Mouse (Mus musculus) embryonic facial prominence, embryonic 12.5 days (tissue): Measurements from ENCODE around the gene Cd70. TPM values are rescaled to one million over a fixed set of nuclear protein-coding genes. Genes with fewer than 3 reads are reported as not detected.

Experiments
- ATAC-seq: fragments of 200-750 bp; cut with Nextera tagmentation; 2 replicates; pipeline ENCODE4 v1.8.0; 2017; ENCODE audit not compliant: insufficient number of reproducible peaks, insufficient read depth, low FRiP score, low TSS enrichment
- H3K27ac ChIP-seq: fragments of 300-500 bp; sonication (generic); 2 replicates; pipeline ENCODE4 v1.5.1; 2016; ENCODE audit warnings: mild to moderate bottlenecking
- H3K27me3 ChIP-seq: fragments of 300-500 bp; sonication (generic); 2 replicates; pipeline ENCODE4 v1.6.1; 2016; ENCODE audit warnings: mild to moderate bottlenecking, moderate library complexity
- H3K36me3 ChIP-seq: fragments of 300-500 bp; sonication (generic); 2 replicates; pipeline ENCODE4 v1.6.1; 2016; ENCODE audit warnings: mild to moderate bottlenecking
- H3K4me1 ChIP-seq: fragments of 300-500 bp; sonication (generic); 2 replicates; pipeline ENCODE4 v1.6.1; 2016
- H3K4me2 ChIP-seq: fragments of 300-500 bp; sonication (generic); replicated peaks from 2 replicates; pipeline ENCODE4 v1.6.1; 2016; ENCODE audit warnings: mild to moderate bottlenecking, moderate library complexity
- H3K4me3 ChIP-seq: fragments of 300-500 bp; sonication (generic); 2 replicates; pipeline ENCODE4 v1.5.1; 2016; ENCODE audit warnings: mild to moderate bottlenecking
- H3K9ac ChIP-seq: fragments of 300-500 bp; sonication (generic); 2 replicates; pipeline ENCODE4 v1.6.1; 2016; ENCODE audit warnings: mild to moderate bottlenecking, moderate library complexity
- H3K9me3 ChIP-seq: fragments of 300-500 bp; sonication (generic); 2 replicates; pipeline ENCODE4 v1.6.1; 2016; ENCODE audit warnings: mild to moderate bottlenecking, moderate library complexity
- WGBS: fragments of 180-500 bp; shearing (Covaris S2); methylation state at CpG from one replicate; pipeline ENCODE4 v1.1.7; 2016; 5-methylcytosine and 5-hydroxymethylcytosine counted together
- polyA plus RNA-seq: library from polyadenylated mRNA; unstranded; fragments of >200 nt; fragmentation: Nextera tagmentation; extraction: Ambion mirVana; gene quantifications from 2 replicates; pipeline ENCODE4 v1.2.1, GENCODE M21; 2016

The Cd70 gene
- polyA plus RNA-seq, 1 experiment from 2014 or later: 0.19 TPM

- 85% methylated on average over 1 of the region's 1 CpGs for WGBS
- Histone ChIP-seq H3K4me3 (no peak overlapping the region), H3K27me3 (no peaks in the 10 kb centered on the region), H3K36me3 (no peaks in the 10 kb centered on the region), H3K9ac (no peak overlapping the region), H3K9me3 (no peaks in the 10 kb centered on the region), H3K4me1 (no peaks in the 10 kb centered on the region), H3K4me2 (no peak overlapping the region), H3K27ac (no peak overlapping the region)
- no peak for ATAC-seq
These were observed 17.8 kb downstream of the Cd70 start for GRCm38 (mm10) chr17:57131793-57132192.

GRCm38 (mm10) chr17:57125853-57126622 is 23.5 kb downstream of the Cd70 start:
- Histone ChIP-seq H3K27me3 (no peaks in the 10 kb centered on the region), H3K36me3 (no peaks in the 10 kb centered on the region), H3K27ac (no peak overlapping the region), H3K4me3 (no peak overlapping the region), H3K9me3 (no peaks in the 10 kb centered on the region), H3K4me1 (no peaks in the 10 kb centered on the region), H3K4me2 (no peak overlapping the region), H3K9ac (no peak overlapping the region)
- WGBS: 71% methylated on average over 3 of the region's 3 CpGs
- ATAC-seq: 0 out of 2 replicates have a peak, but pooled peaks have one; percentile 35

- H3K27ac ChIP-seq: no peak overlapping the region
- 87% methylated on average over 4 of the region's 4 CpGs for WGBS
- H3K9me3 ChIP-seq: no peaks in the 10 kb centered on the region
- H3K9ac ChIP-seq: no peak overlapping the region
- no peaks in the 10 kb centered on the region for H3K36me3 ChIP-seq
- no peak overlapping the region for H3K4me2 ChIP-seq
- no peaks in the 10 kb centered on the region for H3K27me3 ChIP-seq
- H3K4me3 ChIP-seq: no peak overlapping the region
- H3K4me1 ChIP-seq: no peaks in the 10 kb centered on the region
- no peak for ATAC-seq
These were observed 24.8 kb downstream of the Cd70 start for GRCm38 (mm10) chr17:57124792-57125191.

DNA sequence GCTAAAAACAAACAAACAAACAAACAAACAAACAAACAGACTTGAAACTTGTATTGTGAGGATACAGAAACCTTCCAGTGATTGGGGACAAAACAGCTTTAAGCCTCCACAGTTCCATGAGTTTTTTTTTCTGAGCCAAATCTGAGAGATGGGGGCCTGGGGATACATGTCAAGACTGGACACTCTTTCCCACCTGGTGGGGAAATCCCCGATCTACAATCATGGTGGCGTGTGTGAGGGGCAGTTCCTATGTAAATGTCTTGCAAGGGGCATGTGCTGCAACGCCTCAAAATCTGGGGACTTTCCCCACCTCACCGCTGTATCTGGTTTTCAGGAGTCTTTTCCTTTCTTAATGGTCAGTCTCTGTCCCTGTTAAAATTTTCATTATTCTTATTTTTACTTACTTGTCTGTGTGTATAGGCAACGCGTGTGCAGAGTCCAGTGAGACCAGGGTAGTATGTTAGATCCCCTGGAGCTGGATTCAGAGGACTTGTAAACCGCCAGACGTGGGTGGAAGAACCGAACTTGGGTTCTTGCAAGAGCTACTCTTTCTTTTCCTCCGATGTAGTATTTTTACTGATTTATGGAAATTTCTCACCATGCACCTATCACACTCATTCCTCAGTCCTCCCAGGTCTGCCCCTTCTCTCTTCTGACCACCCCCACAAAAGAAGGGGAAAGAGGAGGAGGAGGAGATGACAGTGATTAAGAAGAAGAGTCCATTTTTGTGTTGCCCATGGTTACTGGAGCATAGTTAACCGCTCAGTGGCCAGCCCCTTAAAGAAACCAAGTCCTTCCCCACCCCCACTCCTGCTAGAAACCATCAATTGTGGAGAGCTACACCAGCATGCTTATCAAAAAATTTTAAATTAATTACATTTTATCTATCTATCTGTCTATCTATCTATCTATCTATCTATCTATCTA is 26.1 kb downstream of the Cd70 start:
- H3K9me3 ChIP-seq: no peaks in the 10 kb centered on the region
- no peaks in the 10 kb centered on the region for H3K4me1 ChIP-seq
- ATAC-seq: no peak
- no peak overlapping the region for H3K4me3 ChIP-seq
- H3K9ac ChIP-seq: no peak overlapping the region
- no peak overlapping the region for H3K27ac ChIP-seq
- 86% methylated on average over 11 of the region's 11 CpGs for WGBS
- no peaks in the 10 kb centered on the region for H3K36me3 ChIP-seq
- H3K27me3 ChIP-seq: no peaks in the 10 kb centered on the region
- H3K4me2 ChIP-seq: no peak overlapping the region

- no peak for ATAC-seq
- Histone ChIP-seq H3K4me1 (no peaks in the 10 kb centered on the region), H3K36me3 (no peaks in the 10 kb centered on the region), H3K27me3 (no peaks in the 10 kb centered on the region), H3K4me3 (no peak overlapping the region), H3K27ac (no peak overlapping the region), H3K9me3 (no peaks in the 10 kb centered on the region), H3K4me2 (no peak overlapping the region), H3K9ac (no peak overlapping the region)
- 79% methylated on average over 2 of the region's 2 CpGs for WGBS
These were observed 27.7 kb downstream of the Cd70 start for GRCm38 (mm10) chr17:57121856-57122255.

GRCm38 (mm10) chr17:57118524-57119349 is 30.8 kb downstream of the Cd70 start:
- no peaks in the 10 kb centered on the region for H3K4me1 ChIP-seq
- no peak overlapping the region for H3K4me3 ChIP-seq
- H3K27ac ChIP-seq: no peak overlapping the region
- no peak overlapping the region for H3K9ac ChIP-seq
- WGBS: 3% methylated on average over 11 of the region's 11 CpGs
- no peaks in the 10 kb centered on the region for H3K27me3 ChIP-seq
- H3K36me3 ChIP-seq: no peaks in the 10 kb centered on the region
- H3K9me3 ChIP-seq: no peaks in the 10 kb centered on the region
- H3K4me2 ChIP-seq: 0 out of 2 replicates have a peak overlapping the region, but pooled peaks have one; percentile 21
- peak; percentile 83 for ATAC-seq

DNA sequence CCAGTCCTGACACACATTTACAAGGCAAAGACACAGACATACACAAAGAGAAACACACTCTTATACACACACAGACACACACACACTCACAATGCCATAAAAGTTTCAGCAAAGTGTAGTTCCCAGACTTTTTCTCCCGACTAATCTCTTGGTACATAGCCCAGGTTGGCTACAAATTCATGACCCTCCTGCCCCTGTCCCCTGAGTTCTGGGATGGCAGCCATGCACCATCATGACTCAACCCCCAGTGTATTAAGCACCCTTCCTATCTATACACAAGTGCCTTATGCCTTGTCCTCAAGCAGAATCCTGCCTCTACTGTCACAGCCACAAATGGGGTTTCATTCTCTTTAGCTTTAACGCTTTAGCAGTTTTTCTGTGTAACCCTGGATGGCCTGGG is 32.8 kb downstream of the Cd70 start:
- Histone ChIP-seq H3K4me2 (no peak overlapping the region), H3K4me3 (no peak overlapping the region), H3K4me1 (no peaks in the 10 kb centered on the region), H3K9ac (no peak overlapping the region), H3K9me3 (no peaks in the 10 kb centered on the region), H3K27me3 (no peaks in the 10 kb centered on the region), H3K27ac (no peak overlapping the region), H3K36me3 (no peaks in the 10 kb centered on the region)
- WGBS: 79% methylated on average over 2 of the region's 2 CpGs
- no peak for ATAC-seq

DNA sequence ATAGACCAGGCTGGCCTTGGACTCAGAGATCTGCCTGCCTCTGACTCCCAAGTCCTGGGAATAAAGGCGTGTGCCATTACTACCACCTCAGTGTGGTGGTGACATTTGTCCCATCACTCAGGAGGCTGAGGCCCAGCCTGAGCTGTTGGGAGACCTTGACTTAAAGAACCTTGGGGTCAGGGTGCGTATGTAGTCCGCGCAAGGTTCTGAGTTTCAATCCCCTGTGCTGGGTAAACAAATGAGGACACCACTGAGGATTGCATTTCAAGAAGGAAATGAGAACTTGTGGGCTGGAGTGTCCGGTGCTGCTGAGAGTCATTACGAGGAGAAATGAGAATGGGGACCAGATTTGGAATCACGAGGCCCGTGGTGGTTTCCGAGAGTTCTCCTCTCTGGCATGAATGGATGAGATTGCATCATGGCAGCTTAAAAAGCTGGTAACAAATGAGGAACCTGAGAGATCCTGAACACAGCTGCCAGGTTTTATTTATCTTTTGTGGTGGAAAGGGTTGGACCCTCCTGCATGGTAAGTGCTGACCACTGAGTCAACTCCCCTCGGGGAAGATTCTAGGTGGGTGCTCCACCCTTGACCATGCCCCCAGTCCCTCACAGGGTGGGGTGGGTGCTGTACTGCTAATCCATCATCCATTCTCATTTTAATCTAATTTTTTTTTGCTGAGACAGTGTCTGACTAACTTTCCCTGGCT is 36.7 kb downstream of the Cd70 start:
- WGBS: 84% methylated on average over 10 of the region's 10 CpGs

GRCm38 (mm10) chr17:57110005-57110404 is 39.6 kb downstream of the Cd70 start:
- Histone ChIP-seq H3K4me2 (no peak overlapping the region), H3K9ac (no peak overlapping the region), H3K4me1 (peaks cover 6% of the 10 kb centered on the region; the same call in 1 of the 2 replicates), H3K27ac (no peak overlapping the region), H3K36me3 (no peaks in the 10 kb centered on the region), H3K9me3 (no peaks in the 10 kb centered on the region), H3K27me3 (no peaks in the 10 kb centered on the region), H3K4me3 (no peak overlapping the region)
- 82% methylated on average over 1 of the region's 1 CpGs for WGBS
- no peak for ATAC-seq

More for the DNA sequence above, 36.7 kb downstream of the Cd70 start:
- Histone ChIP-seq H3K27ac (no peak overlapping the region), H3K4me2 (no peak overlapping the region), H3K9ac (no peak overlapping the region), H3K4me1 (no peaks in the 10 kb centered on the region), H3K27me3 (no peaks in the 10 kb centered on the region), H3K4me3 (no peak overlapping the region), H3K36me3 (no peaks in the 10 kb centered on the region), H3K9me3 (no peaks in the 10 kb centered on the region)
- no peak for ATAC-seq

DNA sequence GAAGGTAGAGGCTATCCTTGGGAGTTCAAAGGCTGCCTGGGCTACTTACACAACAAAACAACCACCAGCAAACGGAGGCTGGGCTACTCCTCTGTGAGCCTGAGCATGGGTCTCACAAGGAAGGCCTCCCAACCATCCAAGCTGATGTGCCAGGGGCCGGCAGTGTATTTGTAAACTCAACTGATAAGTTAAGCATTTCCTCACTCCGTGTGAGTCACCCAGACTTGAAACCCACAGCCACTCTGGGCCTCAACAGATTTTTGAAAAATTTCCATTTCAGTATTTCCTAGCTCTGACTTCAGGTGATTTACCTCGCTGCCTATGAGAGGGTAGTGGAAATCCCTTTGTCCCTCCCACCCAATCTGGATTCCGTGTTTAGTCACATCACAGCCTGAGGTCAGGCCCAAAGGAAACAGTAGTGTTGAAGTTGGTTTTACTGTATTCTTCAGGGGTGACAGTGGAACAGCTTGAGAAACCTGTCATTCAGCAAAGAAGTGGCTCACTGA is 40.9 kb downstream of the Cd70 start:
- WGBS: 53% methylated on average over 5 of the region's 5 CpGs
- no peak for ATAC-seq
- H3K9me3 ChIP-seq: no peaks in the 10 kb centered on the region

More for the DNA sequence above, 40.9 kb downstream of the Cd70 start:
- H3K4me2 ChIP-seq: no peak overlapping the region
- H3K9ac ChIP-seq: no peak overlapping the region
- H3K4me3 ChIP-seq: no peak overlapping the region
- no peaks in the 10 kb centered on the region for H3K27me3 ChIP-seq
- peaks cover 13% of the 10 kb centered on the region; the same call in 1 of the 2 replicates for H3K4me1 ChIP-seq
- H3K27ac ChIP-seq: no peak overlapping the region
- no peaks in the 10 kb centered on the region for H3K36me3 ChIP-seq
